Mouse (Mus musculus): ENCODE results near the gene Amigo3.

Gene Amigo3

DNA sequence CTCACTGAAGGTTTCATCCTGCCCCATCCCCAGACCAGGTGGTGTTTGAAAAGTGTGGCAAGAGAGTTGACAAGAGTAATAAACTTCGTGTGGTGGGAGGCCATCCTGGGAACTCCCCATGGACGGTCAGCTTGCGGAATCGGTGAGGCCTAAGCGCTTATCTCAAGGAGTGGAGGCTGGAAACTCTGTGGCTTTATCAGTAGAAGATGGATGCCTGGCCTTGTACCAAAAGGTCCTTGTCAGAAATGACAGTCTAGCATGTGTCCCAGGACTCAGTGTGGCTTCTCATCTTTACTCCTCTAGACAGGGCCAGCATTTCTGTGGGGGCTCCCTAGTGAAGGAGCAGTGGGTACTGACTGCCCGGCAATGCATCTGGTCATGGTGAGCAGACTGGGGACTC lies 30.6 kb downstream of the Amigo3 start:
- no peak for DNase-seq (ENCODE audit: low spot score in 2 of 2)

- DNase-seq (ENCODE audit: low spot score in 2 of 2) = no peak
Measured at GRCm38 (mm10) chr9:108085261-108085660, 32.3 kb downstream of the Amigo3 start.

- no peak for DNase-seq (ENCODE audit: low spot score in 2 of 2)
Measured at GRCm38 (mm10) chr9:108090611-108091120, 37.7 kb downstream of the Amigo3 start.

GRCm38 (mm10) chr9:108093586-108093985 lies 40.6 kb downstream of the Amigo3 start:
- DNase-seq (ENCODE audit: low spot score in 2 of 2) = no peak

- DNase-seq (ENCODE audit: low spot score in 2 of 2) = peak; percentile 95 to 96
Measured at GRCm38 (mm10) chr9:108094184-108094941, 41.4 kb downstream of the Amigo3 start, which contains the start of gene Apeh. Apeh (minus strand) TSS chr9:108094606.

DNA sequence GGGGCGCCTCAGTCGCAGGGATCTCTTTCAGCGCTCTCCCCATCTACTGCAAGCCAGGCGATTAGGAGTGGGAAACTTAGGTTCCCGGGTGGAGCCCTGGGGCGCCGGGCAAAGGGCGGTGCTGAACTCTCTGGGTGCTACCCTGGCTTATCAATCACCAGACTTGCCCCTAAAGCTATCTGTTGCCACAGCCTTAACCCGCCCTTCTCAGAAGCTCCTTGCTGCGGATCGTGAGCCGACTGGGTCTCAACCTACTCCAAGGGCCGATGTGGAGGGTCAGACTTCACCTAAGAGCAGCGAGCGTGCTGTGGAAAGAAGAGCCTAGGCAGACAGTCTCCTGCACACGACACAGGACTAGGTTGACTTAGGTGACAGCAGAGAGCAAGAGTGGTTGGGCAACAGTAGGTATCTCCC lies 42.0 kb downstream of the Amigo3 start:
- no peak for DNase-seq (ENCODE audit: low spot score in 2 of 2)

- peak in 1 of 2 experiments; percentile 58 for DNase-seq (ENCODE audit: low spot score in 2 of 2)
Measured at GRCm38 (mm10) chr9:108095518-108095917, 42.6 kb downstream of the Amigo3 start.

DNA sequence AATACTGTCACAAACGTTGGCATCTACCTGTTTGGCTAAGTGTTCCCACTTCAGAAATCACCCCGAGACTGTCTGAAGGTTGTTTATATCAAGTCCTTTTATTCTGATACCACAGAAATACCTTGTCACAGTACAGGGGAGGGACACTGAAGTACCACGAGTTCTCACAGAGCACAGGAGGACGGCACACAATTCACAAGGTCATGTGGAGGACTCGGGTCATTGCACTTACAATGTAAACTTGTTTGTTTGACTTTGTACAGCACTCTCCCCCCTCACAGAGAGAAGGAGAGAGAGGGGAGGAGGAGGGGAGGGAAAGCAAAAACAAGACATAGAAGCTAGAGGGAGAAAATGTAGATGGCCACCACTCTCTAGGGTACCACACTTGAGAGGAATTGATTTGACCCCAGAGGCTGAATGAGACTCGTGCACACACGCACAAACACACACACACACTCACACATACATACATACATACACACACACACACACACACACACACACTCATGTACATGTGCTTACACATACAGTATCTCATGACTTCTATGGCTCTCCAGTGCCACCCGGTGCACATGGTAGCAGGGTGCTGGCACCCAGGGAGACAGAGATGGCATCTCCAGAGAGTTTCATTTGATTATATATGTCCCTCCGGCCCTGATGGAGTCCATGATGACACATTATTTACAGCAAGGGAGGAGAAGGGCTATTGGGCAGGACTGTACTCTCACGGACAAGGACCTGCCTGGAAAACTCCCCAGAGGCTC lies 43.2 kb downstream of the Amigo3 start:
- no peak for DNase-seq (ENCODE audit: low spot score in 2 of 2)

- no peak for DNase-seq (ENCODE audit: low spot score in 2 of 2)
Measured at GRCm38 (mm10) chr9:108099619-108100018, 46.7 kb downstream of the Amigo3 start.

DNA sequence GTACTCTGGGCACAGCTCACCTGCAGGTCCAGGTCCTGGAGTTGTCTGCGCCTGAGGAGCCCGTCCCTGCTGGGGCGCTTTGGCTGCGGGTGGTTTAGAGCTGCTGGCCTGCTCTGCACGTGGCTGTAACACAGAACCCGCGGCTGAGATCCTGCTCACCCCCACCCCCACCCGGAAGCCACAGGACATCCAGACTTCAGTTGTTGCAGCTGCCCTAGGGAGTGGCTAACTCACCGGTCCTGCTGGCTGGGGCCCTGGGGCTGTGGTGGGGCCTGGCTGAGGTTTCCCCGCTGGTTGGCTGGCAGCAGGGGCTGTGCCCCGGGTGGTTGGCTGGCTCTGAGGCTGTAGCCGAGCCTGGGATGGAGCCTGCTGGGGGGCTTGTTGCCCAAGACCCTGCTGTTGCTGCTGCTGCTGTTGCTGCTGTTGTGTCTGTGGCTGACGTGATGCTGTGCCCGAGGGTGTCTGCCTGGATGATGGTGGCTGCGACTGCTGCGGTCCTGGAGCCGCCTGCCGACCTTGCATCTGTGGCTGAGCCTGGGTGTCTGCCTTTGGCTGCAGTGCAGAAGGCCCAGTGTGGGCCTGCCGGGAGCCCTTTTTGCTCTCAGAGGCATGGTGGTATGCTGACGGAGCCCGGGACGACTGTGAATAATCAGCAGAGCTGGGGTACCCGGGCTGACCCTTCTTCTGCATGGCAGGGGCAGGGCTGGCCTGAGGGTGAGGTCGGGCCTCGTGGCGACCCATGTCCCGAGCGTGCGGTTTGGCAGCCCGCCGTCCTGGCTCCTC lies 52.0 kb downstream of the Amigo3 start:
- no peak for DNase-seq (ENCODE audit: low spot score in 2 of 2)
